Mouse (Mus musculus): ENCODE results near the gene Ppt2.

DNA sequence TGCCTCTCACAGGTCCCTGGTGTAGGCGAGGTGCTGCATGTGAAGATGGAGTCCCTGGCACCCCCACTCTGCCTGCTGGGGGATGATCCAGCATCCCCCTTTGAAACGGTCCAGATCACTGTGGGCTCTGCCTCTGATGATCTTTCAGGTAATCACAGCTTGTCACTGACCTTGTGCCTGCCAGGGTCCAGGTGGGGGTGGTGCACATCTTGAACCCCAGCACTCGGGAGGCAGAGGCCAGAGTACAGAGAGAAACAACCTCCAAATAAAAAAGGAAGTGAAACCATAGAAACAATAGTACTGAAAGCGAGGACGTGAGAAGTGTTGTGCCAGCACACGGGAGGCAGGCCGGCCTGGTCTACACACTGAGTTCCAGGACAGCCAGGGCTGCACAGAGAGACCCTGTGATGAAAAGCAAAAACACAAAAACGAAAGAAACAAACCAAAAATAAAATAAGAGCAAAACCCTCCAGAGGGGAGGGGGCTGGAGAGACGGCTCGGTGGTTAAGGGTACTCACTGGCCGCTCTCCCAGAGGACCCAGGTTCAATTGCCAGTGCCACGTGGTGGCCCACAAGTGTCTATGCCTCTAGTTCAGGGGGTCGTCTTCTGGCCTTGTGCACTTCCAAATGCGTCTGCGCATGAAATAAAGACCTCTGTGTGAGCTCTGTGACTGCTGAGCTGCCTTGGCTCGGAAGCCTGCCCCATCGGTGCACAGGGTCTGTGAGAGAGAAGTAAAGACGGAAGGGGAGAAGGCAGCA is 21.0 kb upstream of the Ppt2 start:
- TF ChIP-seq CTCF (IDR thresholded peaks at IDR 0.05; ENCODE audit: control insufficient read depth, insufficient read depth, low read length) (no peak), POLR2A (IDR thresholded peaks at IDR 0.05; ENCODE audit: borderline replicate concordance, control insufficient read depth, low read depth, low read length) (peak; percentile 0; the same call in 1 of the 2 replicates)

Data from bone marrow, adult 2 months (tissue).